Mouse (Mus musculus): ENCODE results near the gene Ccnd3. TPM values are rescaled to one million over a fixed set of nuclear protein-coding genes. Genes with fewer than 3 reads are reported as not detected.

Ccnd3 gene
- polyA plus RNA-seq, 1 experiment from 2014 or later = 530 TPM

DNA sequence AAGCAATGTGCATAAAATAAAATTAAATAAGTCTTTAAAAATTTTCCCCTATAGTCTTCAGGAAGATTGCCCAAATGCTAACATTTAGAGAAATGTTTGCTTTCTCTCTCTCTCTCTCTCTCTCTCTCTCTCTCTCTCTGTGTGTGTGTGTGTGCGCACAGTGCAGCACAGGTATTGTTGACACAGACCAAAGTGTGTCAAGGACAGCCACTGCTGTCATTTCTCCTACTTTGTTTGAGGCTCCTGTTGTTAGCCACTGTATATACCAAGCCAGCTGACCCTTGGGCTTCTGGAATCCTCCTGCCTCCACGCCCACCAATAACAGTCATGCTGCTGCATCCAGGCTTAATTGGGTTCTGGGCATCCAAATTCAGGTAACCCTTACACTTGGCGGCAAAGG lies 33.2 kb downstream of the Ccnd3 start:
- H3K4me3 ChIP-seq (ENCODE audit: low read depth, low read length) = no peak overlapping the region
- no peak overlapping the region for H3K9ac ChIP-seq (ENCODE audit: low read depth, low read length)
- no peaks in the 10 kb centered on the region for H3K9me3 ChIP-seq (ENCODE audit: control insufficient read depth, low read length)
- H3K27ac ChIP-seq (ENCODE audit: low read depth, low read length) = no peak overlapping the region
- H3K4me1 ChIP-seq (replicated peaks; ENCODE audit: control insufficient read depth, insufficient read depth, low read length) = peaks cover 21% of the 10 kb centered on the region
- no peak for ATAC-seq (replicated peaks; ENCODE audit: low FRiP score)
- H3K27me3 ChIP-seq (replicated peaks; ENCODE audit: control insufficient read depth, insufficient read depth, low read length) = no peaks in the 10 kb centered on the region
- no peak overlapping the region for H3K4me2 ChIP-seq
- H3K36me3 ChIP-seq (ENCODE audit: control insufficient read depth, insufficient read depth, low read length) = no peaks in the 10 kb centered on the region
- 85% methylated on average over 3 of the region's 3 CpGs for WGBS
- DNase-seq (ENCODE audit: low spot score) = no peak

GRCm38 (mm10) chr17:47539128-47539527 lies 34.3 kb downstream of the Ccnd3 start:
- H3K4me2 ChIP-seq = no peak overlapping the region
- H3K9ac ChIP-seq (ENCODE audit: low read depth, low read length) = no peak overlapping the region
- no peaks in the 10 kb centered on the region for H3K27me3 ChIP-seq (replicated peaks; ENCODE audit: control insufficient read depth, insufficient read depth, low read length)
- H3K27ac ChIP-seq (ENCODE audit: low read depth, low read length) = no peak overlapping the region
- no peaks in the 10 kb centered on the region for H3K36me3 ChIP-seq (ENCODE audit: control insufficient read depth, insufficient read depth, low read length)
- WGBS = 90% methylated on average over 4 of the region's 4 CpGs
- no peaks in the 10 kb centered on the region for H3K9me3 ChIP-seq (ENCODE audit: control insufficient read depth, low read length)
- H3K4me1 ChIP-seq (replicated peaks; ENCODE audit: control insufficient read depth, insufficient read depth, low read length) = peaks cover 21% of the 10 kb centered on the region
- ATAC-seq (replicated peaks; ENCODE audit: low FRiP score) = no peak
- DNase-seq (ENCODE audit: low spot score) = no peak
- H3K4me3 ChIP-seq (ENCODE audit: low read depth, low read length) = no peak overlapping the region

DNA sequence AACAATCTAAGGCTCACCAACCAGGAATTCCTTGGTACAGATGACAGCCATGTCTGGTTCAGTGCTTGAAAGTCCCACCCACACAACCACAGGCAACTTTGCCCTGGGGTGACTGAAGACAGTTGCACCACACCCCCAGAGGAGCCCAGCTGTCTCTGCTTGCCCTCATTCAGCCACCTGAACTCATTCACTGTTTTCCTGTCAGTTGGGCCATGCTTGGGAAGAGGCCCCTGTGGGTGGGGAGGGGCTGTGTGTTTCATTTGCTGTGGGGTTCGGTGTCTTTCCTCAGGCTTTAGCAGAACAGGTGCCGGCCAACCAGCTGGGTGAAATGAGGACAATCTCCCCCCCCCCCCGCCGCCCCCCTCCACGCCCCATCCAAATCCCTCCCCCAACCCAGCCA lies 37.2 kb downstream of the Ccnd3 start:
- H3K4me2 ChIP-seq = no peak overlapping the region
- ATAC-seq (replicated peaks; ENCODE audit: low FRiP score) = no peak; the same call in 1 of the 2 replicates
- H3K27me3 ChIP-seq (replicated peaks; ENCODE audit: control insufficient read depth, insufficient read depth, low read length) = no peaks in the 10 kb centered on the region
- no peak overlapping the region for H3K27ac ChIP-seq (ENCODE audit: low read depth, low read length)
- H3K9me3 ChIP-seq (ENCODE audit: control insufficient read depth, low read length) = no peaks in the 10 kb centered on the region
- H3K4me1 ChIP-seq (replicated peaks; ENCODE audit: control insufficient read depth, insufficient read depth, low read length) = peaks cover 11% of the 10 kb centered on the region
- H3K4me3 ChIP-seq (ENCODE audit: low read depth, low read length) = no peak overlapping the region
- WGBS = 56% methylated on average over 3 of the region's 5 CpGs
- H3K9ac ChIP-seq (ENCODE audit: low read depth, low read length) = no peak overlapping the region
- H3K36me3 ChIP-seq (ENCODE audit: control insufficient read depth, insufficient read depth, low read length) = no peaks in the 10 kb centered on the region
- no peak for DNase-seq (ENCODE audit: low spot score)

GRCm38 (mm10) chr17:47543051-47543650 lies 38.3 kb downstream of the Ccnd3 start:
- H3K4me1 ChIP-seq (replicated peaks; ENCODE audit: control insufficient read depth, insufficient read depth, low read length) = peaks cover 7% of the 10 kb centered on the region
- no peak for ATAC-seq (replicated peaks; ENCODE audit: low FRiP score)
- no peaks in the 10 kb centered on the region for H3K27me3 ChIP-seq (replicated peaks; ENCODE audit: control insufficient read depth, insufficient read depth, low read length)
- no peak overlapping the region for H3K4me3 ChIP-seq (ENCODE audit: low read depth, low read length)
- H3K27ac ChIP-seq (ENCODE audit: low read depth, low read length) = no peak overlapping the region
- H3K9ac ChIP-seq (ENCODE audit: low read depth, low read length) = no peak overlapping the region
- 68% methylated on average over 7 of the region's 7 CpGs for WGBS
- no peak for DNase-seq (ENCODE audit: low spot score)
- no peaks in the 10 kb centered on the region for H3K9me3 ChIP-seq (ENCODE audit: control insufficient read depth, low read length)
- no peaks in the 10 kb centered on the region for H3K36me3 ChIP-seq (ENCODE audit: control insufficient read depth, insufficient read depth, low read length)
- H3K4me2 ChIP-seq = no peak overlapping the region

DNA sequence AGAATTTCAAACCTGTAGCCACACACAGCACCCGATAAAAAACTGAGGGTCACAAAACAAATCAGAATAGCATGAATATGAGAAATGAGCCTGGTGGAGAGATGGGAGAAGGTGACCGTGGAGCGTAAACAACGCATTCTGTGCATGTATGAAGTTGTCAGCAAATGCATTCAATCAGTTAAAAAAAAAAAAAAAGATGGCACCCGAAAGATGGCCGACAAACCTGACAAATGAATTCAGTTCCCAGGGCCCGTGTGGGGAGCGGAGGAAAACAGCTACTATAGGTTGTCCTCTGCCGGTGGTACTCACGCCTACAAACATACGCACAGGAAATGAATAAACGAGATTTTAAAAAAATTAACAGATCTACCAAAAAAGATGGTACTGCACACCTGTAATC lies 40.3 kb downstream of the Ccnd3 start:
- peaks cover 7% of the 10 kb centered on the region for H3K4me1 ChIP-seq (replicated peaks; ENCODE audit: control insufficient read depth, insufficient read depth, low read length)
- H3K9me3 ChIP-seq (ENCODE audit: control insufficient read depth, low read length) = no peaks in the 10 kb centered on the region
- ATAC-seq (replicated peaks; ENCODE audit: low FRiP score) (no peak), DNase-seq (ENCODE audit: low spot score) (no peak)
- no peaks in the 10 kb centered on the region for H3K27me3 ChIP-seq (replicated peaks; ENCODE audit: control insufficient read depth, insufficient read depth, low read length)
- H3K9ac ChIP-seq (ENCODE audit: low read depth, low read length) = no peak overlapping the region
- H3K27ac ChIP-seq (ENCODE audit: low read depth, low read length) = no peak overlapping the region
- 90% methylated on average over 12 of the region's 12 CpGs for WGBS
- no peak overlapping the region for H3K4me3 ChIP-seq (ENCODE audit: low read depth, low read length)
- no peaks in the 10 kb centered on the region for H3K36me3 ChIP-seq (ENCODE audit: control insufficient read depth, insufficient read depth, low read length)
- no peak overlapping the region for H3K4me2 ChIP-seq

- H3K27me3 ChIP-seq (replicated peaks; ENCODE audit: control insufficient read depth, insufficient read depth, low read length) = no peaks in the 10 kb centered on the region
- no peaks in the 10 kb centered on the region for H3K9me3 ChIP-seq (ENCODE audit: control insufficient read depth, low read length)
- DNase-seq (ENCODE audit: low spot score) (no peak), ATAC-seq (replicated peaks; ENCODE audit: low FRiP score) (no peak)
- H3K4me1 ChIP-seq (replicated peaks; ENCODE audit: control insufficient read depth, insufficient read depth, low read length) = peaks cover 7% of the 10 kb centered on the region
- no peak overlapping the region for H3K9ac ChIP-seq (ENCODE audit: low read depth, low read length)
- no peak overlapping the region for H3K27ac ChIP-seq (ENCODE audit: low read depth, low read length)
- no peak overlapping the region for H3K4me3 ChIP-seq (ENCODE audit: low read depth, low read length)
- H3K36me3 ChIP-seq (ENCODE audit: control insufficient read depth, insufficient read depth, low read length) = no peaks in the 10 kb centered on the region
- H3K4me2 ChIP-seq = no peak overlapping the region
- 83% methylated on average over 17 of the region's 17 CpGs for WGBS
Measured at GRCm38 (mm10) chr17:47545861-47546331, 41.0 kb downstream of the Ccnd3 start.

GRCm38 (mm10) chr17:47551049-47551448 lies 46.2 kb downstream of the Ccnd3 start:
- H3K27ac ChIP-seq (ENCODE audit: low read depth, low read length) = no peak overlapping the region
- H3K36me3 ChIP-seq (ENCODE audit: control insufficient read depth, insufficient read depth, low read length) = no peaks in the 10 kb centered on the region
- no peaks in the 10 kb centered on the region; the same call in none of the 2 replicates for H3K4me1 ChIP-seq (replicated peaks; ENCODE audit: control insufficient read depth, insufficient read depth, low read length)
- 83% methylated on average over 7 of the region's 7 CpGs for WGBS
- H3K27me3 ChIP-seq (replicated peaks; ENCODE audit: control insufficient read depth, insufficient read depth, low read length) = no peaks in the 10 kb centered on the region
- no peak overlapping the region for H3K4me3 ChIP-seq (ENCODE audit: low read depth, low read length)
- no peak overlapping the region for H3K9ac ChIP-seq (ENCODE audit: low read depth, low read length)
- ATAC-seq (replicated peaks; ENCODE audit: low FRiP score) = no peak
- DNase-seq (ENCODE audit: low spot score) = no peak
- H3K9me3 ChIP-seq (ENCODE audit: control insufficient read depth, low read length) = no peaks in the 10 kb centered on the region
- H3K4me2 ChIP-seq = no peak overlapping the region

DNA sequence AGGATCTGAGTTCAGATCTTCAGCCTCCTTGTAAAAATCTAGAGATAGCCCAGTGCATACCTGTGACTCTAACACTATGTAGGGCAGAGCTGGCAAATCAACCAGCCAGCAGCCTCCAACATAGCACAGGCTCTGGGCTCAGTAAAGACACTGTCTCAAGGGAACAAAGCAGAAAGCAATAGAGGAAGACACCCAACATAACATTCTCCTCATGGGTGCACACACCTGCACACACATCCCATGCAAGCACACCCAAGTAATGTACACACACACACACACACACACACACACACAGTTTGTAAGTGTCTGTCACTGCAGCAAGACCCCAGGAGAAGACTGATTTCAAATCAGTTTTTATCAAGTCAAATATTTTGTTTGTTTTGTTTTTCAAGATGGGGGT lies 48.1 kb downstream of the Ccnd3 start:
- Histone ChIP-seq H3K27me3 (replicated peaks; ENCODE audit: control insufficient read depth, insufficient read depth, low read length) (no peaks in the 10 kb centered on the region), H3K36me3 (ENCODE audit: control insufficient read depth, insufficient read depth, low read length) (no peaks in the 10 kb centered on the region), H3K9ac (ENCODE audit: low read depth, low read length) (no peak overlapping the region), H3K4me2 (no peak overlapping the region), H3K27ac (ENCODE audit: low read depth, low read length) (no peak overlapping the region), H3K4me3 (ENCODE audit: low read depth, low read length) (no peak overlapping the region), H3K9me3 (ENCODE audit: control insufficient read depth, low read length) (no peaks in the 10 kb centered on the region), H3K4me1 (replicated peaks; ENCODE audit: control insufficient read depth, insufficient read depth, low read length) (no peaks in the 10 kb centered on the region; the same call in none of the 2 replicates)
- DNase-seq (ENCODE audit: low spot score) = no peak
- no peak for ATAC-seq (replicated peaks; ENCODE audit: low FRiP score)

- DNase-seq (ENCODE audit: low spot score) = no peak
- Histone ChIP-seq H3K4me1 (replicated peaks; ENCODE audit: control insufficient read depth, insufficient read depth, low read length) (no peaks in the 10 kb centered on the region; the same call in 1 of the 2 replicates), H3K4me2 (no peak overlapping the region), H3K4me3 (ENCODE audit: low read depth, low read length) (no peak overlapping the region), H3K27me3 (replicated peaks; ENCODE audit: control insufficient read depth, insufficient read depth, low read length) (no peaks in the 10 kb centered on the region), H3K36me3 (ENCODE audit: control insufficient read depth, insufficient read depth, low read length) (no peaks in the 10 kb centered on the region), H3K27ac (ENCODE audit: low read depth, low read length) (no peak overlapping the region), H3K9ac (ENCODE audit: low read depth, low read length) (no peak overlapping the region), H3K9me3 (ENCODE audit: control insufficient read depth, low read length) (no peaks in the 10 kb centered on the region)
- ATAC-seq (replicated peaks; ENCODE audit: low FRiP score) = no peak
- 82% methylated on average over 10 of the region's 10 CpGs for WGBS
Measured at GRCm38 (mm10) chr17:47554621-47555020, 49.8 kb downstream of the Ccnd3 start.

All from liver, embryonic 11.5 days (tissue).